Mouse (Mus musculus) left cerebral cortex, postnatal 4 days (tissue): ENCODE data around the gene Mfap3l. TPM values are rescaled to one million over a fixed set of nuclear protein-coding genes. Genes with fewer than 3 reads are reported as not detected.
"Not testable (repeated sequence)": the region's sequence is repeated elsewhere in the genome, so short reads cannot be mapped to it uniquely, and the experiment has no call there.

Experiments
- DNase-seq: peaks from one replicate; pipeline ENCODE4 v3.0.0-alpha.2; 2022
- intact Hi-C: fragments of 180-260 bp; cut with DNase I; formaldehyde crosslinking; loops from one replicate; pipeline ENCODE4 v1.15.1; 2025
- total RNA-seq, 2 experiments: library from RNA; stranded (reverse); gene quantifications; 2 replicates each; pipeline ENCODE4 v1.2.3; 2021

Gene Mfap3l
- 10 to 100 TPM; 25.4 to 25.9 TPM for total RNA-seq

GRCm38 (mm10) chr8:60632250-60632932, at the start of gene Mfap3l:
Gene Mfap3l (plus strand): TSS chr8:60632827.
- peak; percentile 89 for DNase-seq
- intact Hi-C loops, result loop anchor here (5.0 kb wide), 1 partner anchor 235 kb away; no protein-coding TSS in a partner anchor

- DNase-seq, result no peak
- intact Hi-C loops, result no loop called here
Observed at GRCm38 (mm10) chr8:60583369-60583768, 49.3 kb upstream of the Mfap3l start.

DNA sequence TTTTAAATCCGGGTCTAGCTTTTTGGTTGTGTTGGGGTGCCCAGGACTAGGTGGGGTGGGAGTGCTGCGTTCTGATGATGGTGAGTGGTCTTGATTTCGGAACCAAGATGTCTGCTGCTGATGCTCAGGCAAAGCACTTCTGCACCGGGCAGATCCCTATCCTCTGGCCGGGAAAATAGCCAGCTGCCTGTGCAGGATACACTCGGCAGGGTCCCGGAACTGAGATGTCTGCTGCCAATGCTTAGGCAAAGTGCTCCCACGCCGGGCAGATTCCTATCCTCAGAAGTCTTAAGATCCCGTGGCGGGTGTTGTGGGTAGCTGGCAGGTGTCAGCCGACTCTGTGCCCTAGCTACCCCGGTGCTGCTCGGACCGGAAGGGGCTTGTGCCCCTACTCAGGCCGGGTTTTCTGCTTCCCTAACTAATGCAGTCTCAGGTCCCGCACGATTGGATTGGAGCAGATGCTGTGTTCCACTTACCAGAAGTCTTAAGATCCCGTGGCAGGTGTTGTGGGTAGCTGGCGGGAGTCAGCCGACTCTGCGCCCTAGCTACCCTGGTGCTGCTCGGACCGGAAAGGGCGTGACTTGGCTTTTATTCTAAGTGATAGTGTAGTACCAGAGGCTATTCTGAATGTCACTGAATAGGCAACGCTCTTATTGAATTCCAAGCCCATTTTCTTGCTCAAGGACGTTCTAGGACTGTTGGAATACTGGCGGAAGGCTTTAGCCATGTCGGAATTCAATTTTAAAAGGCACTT, 41.1 kb upstream of the Mfap3l start:
- DNase-seq, intact Hi-C loops: not testable (repeated sequence)

GRCm38 (mm10) chr8:60594761-60595160, 37.9 kb upstream of the Mfap3l start:
- intact Hi-C loops, result no loop called here
- DNase-seq, result peak; percentile 22

DNA sequence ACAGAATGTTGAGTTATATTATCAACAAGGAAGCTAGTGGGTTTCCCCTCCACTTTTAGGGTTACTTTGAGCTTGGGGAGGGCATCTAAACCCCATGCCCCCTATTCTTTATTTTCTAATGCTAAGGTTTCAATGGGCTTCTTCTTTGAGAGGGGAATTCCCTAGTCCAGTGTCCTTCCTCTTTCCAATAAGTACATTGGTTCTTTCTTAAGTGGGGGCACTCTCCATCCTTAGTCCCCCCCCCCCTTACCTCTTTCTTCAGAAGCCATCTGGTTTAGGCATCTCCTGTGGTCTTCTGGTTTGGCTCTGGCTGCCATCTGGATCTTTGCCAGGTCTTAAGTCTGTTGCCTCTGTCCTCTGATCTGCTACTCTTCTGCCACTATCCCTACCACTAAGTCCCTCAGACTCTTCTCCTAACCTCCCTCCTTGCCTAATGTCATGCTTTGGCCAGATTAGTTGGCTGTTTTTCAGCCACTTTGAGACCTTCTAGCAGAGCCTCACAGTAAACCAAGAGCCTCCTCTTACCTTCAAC, 21.0 kb upstream of the Mfap3l start:
- peak; percentile 3 for DNase-seq
- intact Hi-C loops, result no loop called here

DNA sequence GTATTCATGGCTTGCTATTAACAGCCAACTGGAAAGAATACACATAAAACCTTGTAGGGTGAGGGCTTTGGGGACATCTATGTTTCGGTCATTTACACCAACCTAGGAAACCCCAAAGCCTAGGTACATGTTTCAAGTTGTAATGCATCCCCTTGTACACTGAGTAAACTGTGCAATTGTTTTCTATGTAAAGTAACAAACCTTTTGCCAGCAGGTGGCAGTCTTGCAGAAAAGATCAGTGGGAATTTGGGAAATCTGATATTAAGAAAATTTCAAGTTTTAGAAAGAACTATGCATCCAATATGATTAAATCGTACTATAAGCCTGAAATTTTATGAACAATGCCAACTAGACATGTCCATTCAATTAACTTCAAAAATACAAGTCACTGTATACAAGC, 15.7 kb upstream of the Mfap3l start:
- DNase-seq, result peak; percentile 40
- intact Hi-C loops, result loop anchor here (5.0 kb wide), 1 partner anchor 250 kb away; no protein-coding TSS in a partner anchor

DNA sequence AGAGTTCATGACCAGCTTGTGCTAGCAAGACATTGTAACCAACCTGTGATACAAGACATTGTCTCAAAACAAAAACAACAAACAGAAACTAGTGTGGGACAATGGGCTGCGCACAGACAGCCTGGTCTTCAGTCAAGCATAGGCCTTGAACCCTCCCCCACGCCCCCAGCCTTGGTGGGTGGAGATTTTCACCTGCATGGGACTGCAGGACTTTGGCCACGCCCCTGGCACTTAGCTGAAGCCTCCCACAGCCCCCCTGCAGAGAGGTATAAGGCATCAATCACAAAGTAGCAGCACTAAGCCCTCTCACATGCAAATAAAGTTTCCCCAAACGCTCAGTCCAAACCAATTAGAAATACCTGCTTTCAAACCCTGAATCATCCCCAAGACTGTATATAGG, 11.1 kb upstream of the Mfap3l start:
- DNase-seq, result no peak
- intact Hi-C loops, result no loop called here

GRCm38 (mm10) chr8:60622056-60622455, 10.6 kb upstream of the Mfap3l start:
- no peak for DNase-seq
- intact Hi-C loops, result no loop called here

- no peak for DNase-seq
- intact Hi-C loops, result no loop called here
Observed at GRCm38 (mm10) chr8:60623438-60623837, 9.2 kb upstream of the Mfap3l start.

- intact Hi-C loops, result no loop called here
Observed at GRCm38 (mm10) chr8:60624722-60625121, 7.9 kb upstream of the Mfap3l start.

DNA sequence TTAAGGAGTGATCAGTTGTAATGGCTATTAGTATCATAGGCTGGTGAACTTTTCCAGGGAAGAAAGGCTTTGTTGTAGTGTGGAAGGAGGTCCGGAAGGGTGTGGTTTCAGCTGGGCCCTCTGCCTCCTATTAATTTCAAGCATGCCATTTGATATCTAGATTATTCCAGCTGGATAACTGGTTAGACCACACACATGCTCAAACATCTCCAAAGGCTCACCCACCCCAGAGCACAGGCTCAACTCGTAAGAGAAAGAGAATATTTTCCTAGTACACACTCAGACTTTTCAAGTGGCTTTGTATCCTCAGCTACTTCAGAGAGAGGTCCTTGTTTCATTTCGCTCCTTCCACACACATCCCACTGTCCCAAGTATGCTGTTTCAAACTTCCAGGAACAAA, 4.7 kb upstream of the Mfap3l start:
- no peak for DNase-seq
- intact Hi-C loops, result no loop called here

More at GRCm38 (mm10) chr8:60624722-60625121, 7.9 kb upstream of the Mfap3l start:
- no peak for DNase-seq

GRCm38 (mm10) chr8:60629059-60629458, 3.6 kb upstream of the Mfap3l start:
- no peak for DNase-seq
- intact Hi-C loops, result no loop called here

DNA sequence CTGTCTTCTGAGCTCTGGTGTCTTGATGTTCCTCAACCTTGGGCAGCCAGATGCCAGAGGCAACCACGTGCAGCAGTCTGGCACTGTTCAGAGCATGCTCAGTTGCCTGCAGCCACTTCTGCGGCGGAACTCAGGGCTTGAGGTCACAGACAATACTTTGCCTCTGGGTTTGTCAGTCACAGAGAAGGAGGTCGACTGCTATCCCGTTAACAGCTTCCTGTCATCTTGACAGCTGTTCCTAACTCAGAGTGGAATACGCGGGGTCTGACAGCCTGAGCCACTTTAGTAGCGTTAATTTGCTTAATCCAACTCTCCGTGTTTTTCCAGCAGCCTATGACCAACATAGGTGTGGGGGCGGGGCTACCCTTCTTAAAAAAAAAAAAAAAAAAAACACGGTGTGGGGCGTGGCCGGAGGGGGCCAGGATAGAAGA, 1.1 kb upstream of the Mfap3l start:
- intact Hi-C loops, result loop anchor here (5.0 kb wide), 1 partner anchor 236 kb away; no protein-coding TSS in a partner anchor

GRCm38 (mm10) chr8:60632933-60633655, 467 bp downstream of the Mfap3l start:
- no peak for DNase-seq
- intact Hi-C loops, result loop anchor here (5.0 kb wide), 1 partner anchor 234 kb away; no protein-coding TSS in a partner anchor

More for the DNA sequence above, 1.1 kb upstream of the Mfap3l start:
- DNase-seq, result peak; percentile 74

DNA sequence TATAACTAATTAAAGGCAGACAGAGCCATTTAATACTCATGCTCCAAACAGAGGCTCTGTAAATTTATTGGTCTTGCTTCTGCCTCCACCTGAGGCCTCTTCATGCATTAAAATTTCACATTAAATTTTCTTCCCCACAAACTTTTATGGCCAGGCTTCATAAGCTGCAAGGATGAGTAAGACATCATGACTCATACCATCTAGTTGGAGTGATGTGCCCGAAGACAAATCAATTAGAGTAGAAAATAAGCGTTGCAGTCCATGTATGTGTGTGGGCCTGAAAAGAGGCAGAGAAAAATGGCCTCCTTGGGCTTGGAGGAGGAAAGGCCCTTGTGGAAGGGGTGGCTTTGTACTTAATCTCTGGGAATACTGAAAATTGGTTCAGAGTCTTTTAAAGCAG, 2.3 kb downstream of the Mfap3l start:
- no peak for DNase-seq
- intact Hi-C loops, result loop anchor here (5.0 kb wide), 1 partner anchor 232 kb away; no protein-coding TSS in a partner anchor

DNA sequence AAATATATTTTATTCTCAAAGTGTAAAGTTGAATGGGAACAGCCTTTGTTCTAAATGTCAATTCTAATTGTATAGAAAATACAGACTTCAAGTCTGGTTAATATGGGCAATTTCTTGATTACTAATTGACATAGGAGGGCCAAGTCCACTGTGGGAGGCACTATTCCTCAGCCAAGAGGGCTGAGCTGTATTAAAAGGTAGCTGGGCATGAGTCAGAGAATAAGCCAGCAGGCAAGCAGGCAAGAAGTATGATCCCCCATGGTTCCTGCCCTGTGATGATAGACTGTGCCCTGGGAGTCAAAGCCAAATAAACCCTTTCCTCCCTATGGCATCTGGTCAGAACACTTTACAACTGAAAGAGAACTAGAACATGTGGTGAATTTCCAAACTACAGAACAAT, 3.2 kb downstream of the Mfap3l start:
- no peak for DNase-seq
- intact Hi-C loops, result no loop called here

GRCm38 (mm10) chr8:60640046-60640445, 7.4 kb downstream of the Mfap3l start:
- no peak for DNase-seq
- intact Hi-C loops, result no loop called here

GRCm38 (mm10) chr8:60643416-60644020, 10.9 kb downstream of the Mfap3l start:
- no peak for DNase-seq
- intact Hi-C loops, result no loop called here

- DNase-seq, result no peak
- intact Hi-C loops, result no loop called here
Observed at GRCm38 (mm10) chr8:60645164-60645563, 12.5 kb downstream of the Mfap3l start.

GRCm38 (mm10) chr8:60645911-60646310, 13.3 kb downstream of the Mfap3l start:
- no peak for DNase-seq

More at GRCm38 (mm10) chr8:60645911-60646310, 13.3 kb downstream of the Mfap3l start:
- intact Hi-C loops, result no loop called here
